Mouse (Mus musculus) left cerebral cortex, postnatal 25 days (tissue): ENCODE data around the gene Dvl2. TPM values are rescaled to one million over a fixed set of nuclear protein-coding genes. Genes with fewer than 3 reads are reported as not detected.
A peak's percentile ranks its signal among the peaks of the same experiment; 100 is the strongest.

ENCODE experiments used
- DNase-seq, 2 experiments: peaks; one replicate each; pipeline ENCODE4 v3.0.0; 2022; ENCODE audit warnings: low spot score in 2 of 2, mixed read lengths in 1 of 2
- intact Hi-C: fragments of 180-260 bp; cut with DNase I; formaldehyde crosslinking; loops from one replicate; pipeline ENCODE4 v1.15.1; 2025
- total RNA-seq, 2 experiments: library from RNA; stranded (reverse); gene quantifications; 2 replicates each; pipeline ENCODE4 v1.2.3; 2021

The Dvl2 gene
- total RNA-seq, 2 experiments from 2014 or later: 26.1 to 32.2 TPM

DNA sequence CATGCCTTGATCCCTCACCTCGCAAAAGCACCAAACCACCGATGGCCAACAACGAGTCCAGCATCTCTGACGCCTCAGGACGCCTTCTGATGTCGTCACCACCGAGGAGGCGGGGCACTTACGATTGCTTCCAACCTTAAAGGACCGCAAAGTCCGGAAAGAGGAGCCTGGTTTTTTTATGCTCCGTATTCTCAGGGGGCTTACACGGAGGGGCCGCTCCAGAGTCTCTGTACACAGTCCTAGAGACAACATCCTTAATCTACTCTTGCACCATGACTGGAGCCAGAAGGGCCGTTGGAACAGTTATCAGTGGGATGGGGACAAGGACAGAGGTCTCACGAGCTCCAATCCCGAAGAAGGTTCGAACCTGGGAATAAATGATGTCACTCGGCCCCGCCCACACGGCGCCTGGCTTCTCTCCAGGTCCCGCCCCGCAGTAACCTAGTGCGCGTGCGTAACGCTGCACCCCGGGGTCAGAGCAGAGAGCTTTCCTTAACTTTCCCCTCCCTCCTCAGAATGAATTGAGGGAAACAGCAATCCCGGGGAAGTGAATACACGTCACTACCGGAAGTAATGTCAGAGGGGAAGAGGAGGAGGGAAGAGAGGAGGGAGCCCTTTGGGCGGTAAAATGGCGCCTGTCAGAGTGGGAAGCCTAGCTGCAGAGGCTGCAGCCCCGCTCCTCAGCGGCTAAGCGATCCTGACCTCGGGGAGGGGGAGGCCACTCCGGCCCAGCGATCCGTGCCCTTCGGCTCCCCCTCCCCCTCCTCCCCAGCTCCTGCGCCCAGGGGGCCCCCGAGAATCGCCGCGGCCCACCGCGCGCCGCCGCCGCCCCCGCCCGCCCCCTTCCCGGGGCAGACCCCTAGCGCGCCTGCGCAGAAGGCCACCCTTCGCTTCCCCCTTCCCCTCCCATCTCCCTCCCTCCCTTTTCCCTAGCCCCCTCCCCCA, 19.9 kb upstream of the Dvl2 start:
- intact Hi-C loops: loop anchor here (1.0 to 5.0 kb wide), 3 partner anchors 10 to 58 kb away; partner anchors contain the start of genes Eif5a and Ybx2
- peak; percentile 98 to 99 for DNase-seq

DNA sequence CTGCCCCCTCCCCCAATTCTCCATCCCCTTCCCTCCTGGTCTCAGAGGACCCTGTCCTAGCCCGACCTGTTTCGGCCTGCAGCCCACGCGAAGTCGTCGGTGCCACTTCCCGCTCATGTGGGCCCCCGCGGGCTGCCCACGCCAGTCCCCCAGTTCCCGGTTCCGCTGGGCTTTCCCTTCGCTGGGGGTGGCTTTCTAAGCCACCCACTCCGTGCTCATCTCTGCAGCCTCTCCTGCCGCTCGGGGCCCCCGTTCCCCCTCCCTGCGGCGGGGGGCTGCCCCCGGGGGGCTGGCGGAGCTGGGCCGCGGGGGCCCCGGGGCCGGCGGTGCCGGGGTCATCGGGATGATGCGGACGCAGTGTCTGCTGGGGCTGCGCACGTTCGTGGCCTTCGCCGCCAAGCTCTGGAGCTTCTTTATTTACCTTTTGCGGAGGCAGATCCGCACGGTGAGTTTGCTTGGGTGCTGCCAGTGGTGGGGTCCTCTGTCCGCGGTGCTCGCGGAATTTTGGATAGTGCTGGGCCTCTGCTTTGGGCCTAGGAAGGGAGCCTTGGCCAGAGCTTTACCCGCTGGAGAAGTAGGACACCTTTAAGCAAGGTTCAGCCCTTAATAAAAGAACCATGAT, 19.1 kb upstream of the Dvl2 start, which contains the start of gene Ctdnep1:
Gene Ctdnep1, plus strand, starts transcription at position 16 of the 622 bp plus-strand sequence.
- intact Hi-C loops: loop anchor here (2.0 to 5.0 kb wide), 2 partner anchors 46 to 59 kb away; partner anchors contain the start of genes Eif5a and Ybx2
- no peak for DNase-seq

DNA sequence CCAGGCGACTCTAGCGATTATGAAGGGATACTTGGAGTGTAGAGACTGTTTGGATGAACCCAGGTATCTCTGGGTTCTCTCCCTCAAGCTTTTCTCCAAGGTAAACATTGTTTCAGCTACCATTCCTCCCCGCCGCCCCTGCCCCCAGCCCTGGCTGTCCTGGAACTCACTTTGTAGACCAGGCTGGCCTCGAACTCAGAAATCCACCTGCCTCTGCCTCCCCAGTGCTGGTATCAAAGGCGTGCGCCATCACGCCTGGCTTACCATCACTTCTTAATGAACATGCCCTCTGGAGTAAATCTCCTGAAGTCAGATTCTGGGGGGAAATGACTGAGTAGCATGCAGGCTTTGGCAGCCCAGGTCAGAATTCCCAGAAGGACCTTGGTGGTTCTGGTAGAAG, 18.2 kb upstream of the Dvl2 start, which contains the start of gene Elp5:
Gene Elp5, minus strand, starts transcription at position 293 of the 400 bp plus-strand sequence.
- intact Hi-C loops: loop anchor here (5.0 kb wide), 1 partner anchor 60 kb away; the partner anchor contains the start of gene Eif5a
- no peak for DNase-seq

DNA sequence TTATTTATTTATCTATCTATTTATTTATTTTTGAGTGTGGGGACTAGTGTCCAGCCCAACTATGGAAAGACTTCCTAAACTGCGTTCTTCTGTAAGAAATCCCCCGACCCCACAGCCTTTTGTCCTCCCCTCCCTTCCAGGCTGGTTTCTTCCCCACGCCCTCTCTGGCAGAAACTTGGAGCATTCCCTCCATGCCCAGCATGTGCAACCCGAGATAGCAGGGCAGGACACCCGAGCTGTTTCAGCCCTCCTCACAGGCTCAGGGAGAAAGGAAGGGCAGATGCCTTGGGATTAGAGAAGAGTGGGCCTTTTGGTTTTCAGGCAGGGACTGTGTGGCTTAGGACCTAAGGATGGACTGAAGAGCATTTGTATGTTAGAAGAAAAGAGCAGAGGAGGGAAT, 17.5 kb upstream of the Dvl2 start:
- DNase-seq: no peak
- intact Hi-C loops: loop anchor here (5.0 kb wide), 1 partner anchor 61 kb away; the partner anchor contains the start of gene Eif5a

DNA sequence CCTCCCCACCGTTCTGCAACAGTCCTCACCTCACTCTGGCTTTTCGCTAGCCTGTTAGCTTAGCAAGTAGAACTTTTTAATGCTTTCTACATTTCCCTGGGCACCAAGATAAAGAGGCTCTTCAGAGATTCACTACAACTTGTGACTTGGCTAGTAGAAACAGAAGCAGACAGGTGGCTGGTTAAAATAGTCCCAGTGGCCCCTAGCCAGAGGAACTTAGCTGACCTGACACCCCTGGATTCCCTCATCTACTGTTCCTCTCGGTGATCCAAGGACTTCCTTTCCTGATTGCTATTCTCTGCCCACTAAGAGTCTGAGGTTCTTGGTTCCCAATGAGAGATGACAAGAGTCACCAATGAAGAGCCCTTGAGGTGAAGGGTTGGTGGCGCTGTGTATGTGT, 17.0 kb upstream of the Dvl2 start:
- intact Hi-C loops: loop anchor here (5.0 kb wide), 1 partner anchor 61 kb away; the partner anchor contains the start of gene Eif5a
- no peak for DNase-seq

DNA sequence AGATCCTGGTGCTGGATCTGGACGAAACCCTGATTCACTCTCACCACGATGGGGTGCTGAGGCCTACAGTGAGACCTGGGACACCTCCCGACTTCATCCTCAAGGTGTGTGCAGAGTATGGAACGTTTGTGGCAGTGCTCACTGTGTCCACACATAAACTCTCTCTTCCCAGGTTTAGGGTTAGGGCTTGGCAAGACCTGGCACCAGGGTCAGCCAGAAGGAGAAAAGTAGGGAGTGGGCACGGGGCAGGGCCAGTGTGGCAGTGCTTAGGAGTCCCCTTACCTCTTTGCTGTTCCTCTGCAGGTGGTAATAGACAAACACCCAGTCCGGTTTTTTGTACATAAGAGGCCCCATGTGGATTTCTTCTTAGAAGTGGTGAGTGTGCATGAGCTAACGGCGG, 16.0 kb upstream of the Dvl2 start:
- no peak for DNase-seq
- intact Hi-C loops: loop anchor here (5.0 kb wide), 1 partner anchor 62 kb away; the partner anchor contains the start of gene Eif5a

DNA sequence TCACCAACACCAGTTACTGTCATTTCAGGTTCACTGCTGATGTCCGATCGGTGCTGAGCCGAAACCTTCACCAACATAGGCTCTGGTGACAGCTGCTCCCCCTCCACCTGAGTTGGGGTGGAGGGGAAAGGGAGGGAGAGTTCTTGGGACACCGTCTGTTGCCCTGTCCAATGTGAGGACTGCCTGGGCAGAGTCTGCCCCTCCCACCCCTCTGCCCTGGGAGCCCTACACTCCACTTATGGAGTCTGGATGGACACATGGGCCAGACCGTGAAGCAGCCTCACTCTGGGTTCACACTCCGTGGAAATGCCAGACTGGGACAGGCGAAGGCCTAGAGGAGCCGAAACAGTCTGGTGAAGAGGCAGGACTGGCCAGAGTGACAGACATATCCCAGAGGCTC, 10.4 kb upstream of the Dvl2 start:
- no peak for DNase-seq
- intact Hi-C loops: loop anchor here (1.0 kb wide), 1 partner anchor 10 kb away; no protein-coding TSS in a partner anchor

DNA sequence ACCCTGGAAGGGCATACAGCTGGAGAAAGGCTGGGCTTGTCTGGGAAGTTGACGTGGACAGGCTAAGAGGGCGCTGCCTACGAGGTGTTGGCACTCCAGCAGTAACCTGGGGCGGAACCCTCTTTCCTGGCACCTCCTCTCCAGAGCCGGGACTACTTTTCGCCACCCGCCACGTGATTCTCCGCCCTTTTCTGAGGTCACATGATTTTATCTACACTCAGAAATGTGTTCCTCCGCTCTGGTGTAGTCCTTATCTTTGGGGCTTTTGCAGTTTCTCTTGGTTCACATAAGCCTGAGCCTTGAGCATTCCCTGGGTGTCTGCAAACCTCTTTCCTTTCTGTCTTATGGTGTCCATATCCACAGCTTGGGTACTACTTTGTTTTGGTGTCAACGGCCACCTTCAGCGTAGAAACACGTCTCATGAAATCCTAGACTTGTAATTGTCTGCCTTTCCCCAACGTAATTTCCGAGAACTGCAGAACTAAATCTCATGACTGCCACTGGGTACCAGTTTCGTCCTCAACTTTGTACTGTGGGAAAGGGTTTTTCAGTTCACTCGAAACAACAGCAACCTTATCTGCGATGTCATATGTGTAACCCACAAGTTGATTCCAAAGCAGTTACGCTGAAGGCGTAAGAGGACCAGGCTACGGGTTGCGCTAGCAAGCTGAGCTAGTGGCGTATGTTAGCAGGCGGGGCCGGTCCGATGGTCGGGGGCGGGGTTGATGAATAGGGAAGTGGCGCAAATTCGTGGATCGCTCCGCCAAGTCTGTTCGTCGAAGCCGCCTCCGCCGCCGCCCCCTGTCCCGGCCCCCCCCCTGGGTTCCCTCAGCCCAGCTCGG, 9.3 kb upstream of the Dvl2 start, which contains the start of gene Gabarap:
Gene Gabarap, plus strand, starts transcription at position 294 of the 842 bp plus-strand sequence.
- intact Hi-C loops: loop anchor here (1.0 kb wide), 1 partner anchor 11 kb away; no protein-coding TSS in a partner anchor

DNA sequence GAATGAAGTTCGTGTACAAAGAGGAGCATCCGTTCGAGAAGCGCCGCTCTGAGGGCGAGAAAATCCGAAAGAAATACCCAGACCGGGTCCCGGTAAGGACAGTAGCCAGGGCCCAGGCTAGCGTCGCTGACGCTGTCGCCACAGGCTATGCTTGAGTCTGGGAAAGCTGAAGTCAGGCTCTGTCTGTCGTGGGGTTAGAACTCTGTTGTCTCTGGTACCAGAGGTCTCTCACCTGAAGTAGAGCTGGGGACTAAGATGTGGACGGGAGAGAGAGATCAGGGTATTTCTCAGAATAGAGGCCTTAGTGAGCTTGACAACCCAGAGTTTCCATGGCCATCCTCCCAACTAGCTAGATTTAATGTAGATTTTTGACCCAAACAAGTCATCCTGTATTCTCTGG, 8.7 kb upstream of the Dvl2 start:
- no peak for DNase-seq
- intact Hi-C loops: no loop called here

More for the DNA sequence above, 9.3 kb upstream of the Dvl2 start, which contains the start of gene Gabarap:
- DNase-seq: peak; percentile 95 to 97

DNA sequence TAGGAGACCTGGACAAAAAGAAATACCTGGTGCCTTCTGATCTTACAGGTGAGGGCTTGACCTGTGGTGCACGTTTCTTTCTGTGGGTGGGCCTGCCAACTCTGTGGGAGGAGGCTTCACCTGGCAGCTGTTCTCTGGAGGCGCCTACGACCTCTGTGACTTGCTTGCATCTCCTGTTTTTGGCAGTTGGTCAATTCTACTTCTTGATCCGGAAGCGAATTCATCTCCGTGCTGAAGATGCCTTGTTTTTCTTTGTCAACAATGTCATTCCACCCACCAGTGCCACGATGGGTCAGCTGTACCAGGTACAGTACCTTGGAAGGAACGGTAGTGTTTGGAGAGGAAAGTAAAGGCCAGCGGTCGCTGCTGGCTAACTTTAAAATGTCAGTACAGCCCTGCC, 8.0 kb upstream of the Dvl2 start:
- intact Hi-C loops: no loop called here
- no peak for DNase-seq

DNA sequence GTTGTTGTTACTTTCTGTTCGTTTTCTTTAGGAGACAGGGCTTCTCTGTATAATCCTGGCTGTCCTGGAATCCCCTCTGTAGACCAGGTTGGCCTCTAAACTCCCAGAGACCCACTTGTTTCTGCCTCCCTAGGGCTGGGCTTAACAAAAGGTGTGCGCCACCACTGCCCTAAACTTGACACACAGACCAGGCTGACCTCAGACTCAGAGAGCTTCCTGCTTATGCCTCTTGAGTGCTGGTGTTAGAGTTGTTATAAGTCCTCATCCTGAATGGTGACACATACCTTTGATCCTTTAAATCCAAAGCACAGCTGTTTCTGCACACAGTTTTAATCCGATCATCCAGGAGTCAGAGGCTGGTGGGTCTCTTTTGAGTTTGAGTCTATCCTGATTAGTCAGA, 7.5 kb upstream of the Dvl2 start:
- DNase-seq: no peak
- intact Hi-C loops: no loop called here

DNA sequence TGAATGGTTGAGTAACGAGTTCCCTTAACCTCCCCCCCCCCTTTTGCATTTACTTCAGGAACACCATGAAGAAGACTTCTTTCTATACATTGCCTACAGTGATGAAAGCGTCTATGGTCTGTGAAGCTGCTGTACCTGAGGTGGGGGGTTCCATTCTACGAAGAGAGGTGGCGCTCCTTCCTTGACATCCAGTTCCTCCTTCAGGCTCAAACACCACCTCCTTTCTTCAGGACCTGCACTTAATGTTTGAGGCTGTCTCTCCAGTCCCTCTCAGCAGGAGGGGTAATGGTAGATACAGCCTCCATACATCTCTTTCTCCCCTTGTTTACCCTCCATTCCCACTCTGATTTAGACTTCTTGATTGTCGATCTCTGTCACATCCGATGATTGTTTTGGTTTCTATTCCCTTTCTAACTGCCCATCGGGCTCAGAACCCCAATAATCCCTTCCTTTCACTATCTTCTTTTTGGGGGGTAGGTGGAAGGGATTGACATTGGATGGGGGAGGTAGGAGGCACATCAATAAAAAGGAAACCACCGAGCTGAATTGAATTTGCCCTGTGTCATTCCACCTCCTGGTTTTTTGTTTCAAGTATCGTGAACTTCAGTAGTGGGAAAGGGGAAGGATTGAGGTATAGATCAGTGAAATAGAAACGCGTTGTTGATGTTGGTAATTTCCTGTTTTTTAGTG, 5.8 kb upstream of the Dvl2 start:
- intact Hi-C loops: no loop called here

DNA sequence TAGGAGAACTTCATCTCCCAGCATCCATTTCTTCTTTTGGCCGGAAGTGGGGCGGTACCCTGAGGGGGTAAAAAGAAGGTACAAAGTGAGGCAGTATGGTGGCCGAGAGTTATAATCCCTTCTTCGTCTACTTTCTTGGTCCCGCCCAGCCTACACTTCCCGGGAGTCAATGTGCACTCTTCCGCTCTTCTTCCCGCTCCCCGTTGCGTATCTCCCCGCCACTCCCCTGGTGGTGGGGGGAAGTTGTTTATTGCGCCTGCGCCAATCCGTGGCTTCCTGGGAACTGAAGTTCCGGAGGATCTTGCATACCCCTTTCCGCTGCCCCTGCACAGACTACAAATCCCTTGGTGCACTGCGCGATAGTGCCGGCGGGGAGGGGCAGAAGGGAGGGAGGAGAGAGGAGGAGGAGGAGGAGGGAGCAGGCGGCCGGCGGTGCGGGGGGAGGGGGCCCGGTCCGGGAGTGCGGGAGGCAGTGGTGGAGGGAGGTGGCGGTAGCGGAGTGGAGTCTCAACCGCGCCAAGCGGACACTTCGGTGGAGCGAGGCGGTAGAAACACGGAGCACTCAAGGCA, 4.9 kb upstream of the Dvl2 start, which contains the start of gene Phf23:
Gene Phf23, plus strand, starts transcription at position 387 of the 570 bp plus-strand sequence.
- peak; percentile 95 to 100 for DNase-seq
- intact Hi-C loops: no loop called here

More for the DNA sequence above, 5.8 kb upstream of the Dvl2 start:
- DNase-seq: no peak

DNA sequence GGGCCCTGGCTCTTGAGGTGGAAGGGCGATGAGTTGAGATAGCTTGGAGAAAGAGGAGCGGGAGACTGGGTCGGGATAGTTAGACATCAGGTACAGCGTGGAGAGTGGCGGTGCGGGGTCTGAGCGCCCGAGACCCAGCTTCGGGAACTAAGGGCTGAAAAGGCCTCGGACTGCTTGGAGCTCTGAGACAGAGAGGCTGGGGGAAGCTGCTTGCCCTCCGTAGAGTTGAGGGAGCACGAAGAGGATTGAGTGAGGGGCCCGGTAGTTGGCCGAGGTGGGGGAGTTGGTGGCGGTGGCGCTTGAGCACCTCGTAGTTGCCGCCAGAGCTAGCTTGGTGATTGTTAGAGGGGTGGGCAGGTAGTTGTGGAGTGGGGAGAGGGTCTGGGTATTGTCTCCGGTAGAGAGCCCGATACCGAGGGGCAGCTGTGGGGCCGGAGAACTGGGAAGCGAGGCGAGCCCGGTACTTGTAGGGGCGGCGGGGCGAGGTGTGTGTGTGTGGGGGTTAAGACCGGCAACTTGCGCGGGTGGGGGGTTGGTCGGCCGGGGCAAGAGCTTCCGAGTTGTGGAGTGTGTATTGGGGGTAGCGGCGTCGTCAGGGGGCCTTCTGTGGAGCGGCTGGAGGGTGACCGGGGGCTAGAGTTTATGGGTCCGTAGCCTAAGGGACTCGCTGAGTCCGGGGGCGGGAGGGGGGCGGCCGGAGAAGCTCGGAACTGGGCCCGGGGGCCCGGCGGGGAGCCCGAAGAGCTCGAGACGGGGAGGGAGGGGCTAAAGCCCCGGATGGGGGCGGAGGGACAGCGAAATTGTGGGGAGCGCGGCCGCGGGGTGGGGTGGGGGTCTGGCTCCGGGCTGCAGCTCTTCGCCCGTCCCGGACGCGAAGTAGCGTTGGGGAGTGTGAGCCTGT, 4.0 kb upstream of the Dvl2 start:
- intact Hi-C loops: no loop called here
- no peak for DNase-seq

DNA sequence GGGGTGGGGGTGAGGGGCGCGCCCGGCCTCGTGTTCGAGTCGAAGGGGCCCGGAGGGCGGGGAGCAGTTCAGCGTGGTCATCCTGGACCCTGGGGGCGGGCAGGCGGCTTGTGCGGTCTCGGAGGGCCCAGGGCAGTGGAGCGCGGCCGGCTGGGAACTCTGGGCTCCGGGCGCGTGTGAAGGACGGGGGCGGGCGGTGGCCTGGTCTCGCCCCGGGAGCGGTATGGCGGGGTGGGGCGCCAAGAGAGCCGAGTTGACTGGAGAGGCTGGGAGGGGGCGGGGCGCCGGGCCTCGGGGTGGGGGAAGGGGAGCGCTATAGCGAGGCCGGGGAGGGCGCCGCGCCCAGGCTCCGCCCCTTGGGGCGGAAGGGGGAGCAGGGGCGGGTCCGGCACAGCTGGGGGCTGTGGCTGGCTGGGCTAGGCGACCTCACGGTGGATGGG, 3.3 kb upstream of the Dvl2 start:
- peak; percentile 68 to 71 for DNase-seq
- intact Hi-C loops: no loop called here

DNA sequence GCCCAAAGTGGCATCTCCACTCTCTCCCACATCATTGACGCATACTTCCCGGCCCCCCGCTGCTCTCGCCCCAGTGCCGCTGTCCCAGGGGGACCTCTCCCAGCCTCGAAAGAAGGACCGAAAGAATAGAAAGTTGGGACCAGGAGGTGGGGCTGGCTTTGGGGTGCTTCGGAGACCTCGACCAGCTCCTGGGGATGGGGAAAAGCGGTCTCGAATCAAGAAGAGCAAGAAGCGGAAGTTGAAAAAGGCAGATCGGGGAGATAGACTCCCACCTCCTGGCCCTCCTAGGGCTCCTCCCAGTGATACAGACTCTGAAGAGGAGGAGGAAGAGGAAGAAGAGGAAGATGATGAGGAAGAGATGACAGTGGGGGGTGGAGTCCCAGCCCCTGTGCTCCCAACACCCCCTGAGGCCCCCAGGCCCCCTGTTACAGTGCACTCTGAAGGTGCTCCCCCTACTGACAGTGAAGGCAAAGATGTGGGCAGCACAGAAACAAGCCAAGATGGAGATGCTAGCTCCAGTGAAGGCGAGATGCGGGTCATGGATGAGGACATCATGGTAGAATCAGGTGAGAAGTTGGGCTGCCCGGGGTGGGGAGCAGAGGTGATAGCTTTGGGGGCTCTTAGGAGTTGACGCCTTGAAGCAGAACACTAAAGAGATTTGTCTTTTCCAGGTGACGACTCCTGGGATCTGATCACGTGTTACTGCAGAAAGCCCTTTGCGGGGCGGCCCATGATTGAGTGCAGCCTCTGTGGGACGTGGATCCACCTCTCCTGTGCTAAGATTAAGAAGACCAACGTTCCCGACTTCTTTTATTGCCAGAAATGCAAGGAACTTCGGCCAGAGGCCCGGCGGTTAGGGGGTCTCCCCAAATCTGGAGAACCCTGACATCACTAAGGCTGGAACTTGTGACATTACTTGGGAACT, 1.6 kb upstream of the Dvl2 start:
- no peak for DNase-seq

More for the DNA sequence above, 1.6 kb upstream of the Dvl2 start:
- intact Hi-C loops: no loop called here
